Mouse (Mus musculus) lung, postnatal 36 days (tissue): ENCODE measurements around the gene Fam114a2.
A peak's percentile ranks its signal among the peaks of the same experiment; 100 is the strongest.

Experiments used
- DNase-seq: peaks from one replicate; pipeline ENCODE4 v3.0.0; 2022; ENCODE audit warnings: mixed read lengths

Fam114a2 gene

DNA sequence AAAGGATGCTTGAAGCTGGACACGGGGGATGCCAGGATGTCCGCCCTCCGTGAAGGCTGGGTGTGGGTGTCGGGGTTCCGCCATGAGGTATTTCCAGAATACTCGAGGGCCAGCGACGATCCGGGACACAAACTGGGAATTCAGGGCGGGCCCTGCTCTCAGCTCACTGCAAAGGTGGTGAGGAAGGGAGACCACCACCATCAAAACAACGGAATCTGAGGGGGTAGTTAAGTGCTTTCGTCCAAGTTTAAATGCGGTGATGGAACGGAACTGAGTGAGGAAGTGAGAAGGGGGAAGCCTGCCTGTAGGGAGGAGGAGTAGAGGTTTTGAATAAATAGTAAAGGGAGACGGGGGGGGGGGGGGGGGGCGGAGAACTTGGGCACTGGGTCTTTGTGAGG, 333 bp upstream of the Fam114a2 start:
- DNase-seq, result no peak

DNA sequence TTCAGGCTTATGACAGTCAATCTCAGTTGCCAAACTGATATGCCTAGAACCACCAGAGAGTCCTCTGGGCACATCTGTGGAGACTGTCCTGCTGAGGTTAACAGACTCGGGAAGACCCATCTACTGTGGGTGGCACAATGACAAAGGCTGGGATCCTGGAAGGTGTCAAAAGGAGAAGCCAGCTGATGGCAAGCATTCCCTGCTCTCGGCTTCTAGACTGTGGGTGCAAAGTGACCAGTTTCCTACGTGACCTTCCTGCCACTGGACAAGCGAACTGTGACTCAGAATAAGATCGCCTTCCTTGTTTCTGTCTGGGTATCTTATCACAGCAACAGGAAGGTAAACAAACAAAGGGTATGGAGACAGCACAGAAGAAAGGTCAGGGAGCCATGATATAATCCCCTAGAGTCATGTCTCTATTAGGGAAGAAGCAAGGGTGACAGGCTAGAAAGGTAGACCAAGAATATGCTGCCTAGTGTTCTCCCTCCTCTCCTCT, 1.4 kb downstream of the Fam114a2 start:
- peak; percentile 14 for DNase-seq

DNA sequence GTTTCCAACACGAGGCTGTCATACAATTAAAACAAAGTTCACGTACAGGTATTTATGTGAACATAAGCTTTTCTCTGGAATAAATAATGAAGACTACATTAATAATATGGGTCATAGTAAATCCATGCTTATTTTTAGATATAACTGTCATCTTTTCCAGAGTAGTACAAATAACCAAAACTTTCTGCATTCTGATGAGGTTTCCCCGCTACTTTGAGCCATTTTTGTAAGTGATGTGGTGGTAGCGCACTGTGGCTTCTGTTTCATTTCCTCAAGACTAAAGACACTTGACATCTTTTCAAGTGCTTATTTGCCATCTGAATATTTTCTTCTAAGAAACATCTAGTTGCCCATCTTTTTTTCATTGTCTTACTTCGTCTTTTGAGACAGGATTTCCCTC, 3.2 kb downstream of the Fam114a2 start:
- DNase-seq, result no peak

- DNase-seq, result no peak
These were observed 11.5 kb downstream of the Fam114a2 start for GRCm38 (mm10) chr11:57506899-57507298.

DNA sequence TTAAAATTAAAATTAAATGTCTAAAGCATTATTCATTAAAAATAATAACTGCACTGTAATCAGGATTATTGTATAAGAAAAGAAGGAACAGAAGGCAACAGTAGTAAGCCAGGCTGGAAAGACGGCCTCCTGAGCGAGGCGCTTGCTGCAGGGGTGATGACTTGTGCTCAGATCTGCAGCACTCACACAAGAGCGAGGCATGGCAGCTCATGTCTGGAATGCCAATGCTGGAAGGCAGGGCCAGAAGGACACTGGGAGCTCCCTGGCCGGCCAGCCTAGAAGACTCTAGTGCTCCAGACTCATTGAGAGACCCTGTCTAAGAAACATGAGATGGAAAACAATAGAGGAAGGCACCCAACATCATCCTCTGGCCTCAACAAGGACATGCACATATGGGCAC, 15.3 kb downstream of the Fam114a2 start:
- DNase-seq, result no peak

- DNase-seq, result no peak
These were observed 20.2 kb downstream of the Fam114a2 start for GRCm38 (mm10) chr11:57498215-57498614.

DNA sequence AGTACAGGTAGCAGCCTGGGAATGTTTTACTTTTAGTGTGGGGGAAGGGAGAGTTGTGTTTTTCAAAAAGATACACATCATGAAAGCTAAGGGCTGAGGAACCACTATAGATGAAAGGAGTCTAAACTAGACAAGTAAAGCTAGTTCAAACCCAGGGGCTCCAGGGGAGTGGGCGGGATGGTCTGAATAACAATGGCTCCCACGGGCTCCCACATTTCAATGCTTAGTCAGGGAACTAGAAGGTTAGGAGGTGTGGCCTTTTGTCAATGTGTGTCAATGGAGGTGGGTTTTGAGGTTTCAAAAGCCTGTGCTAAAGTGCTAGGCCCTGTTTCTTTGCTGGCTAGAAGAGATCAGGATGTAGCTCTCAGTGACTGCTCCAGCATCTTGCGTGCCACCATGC, 20.7 kb downstream of the Fam114a2 start:
- DNase-seq, result no peak

GRCm38 (mm10) chr11:57496462-57497039, 21.9 kb downstream of the Fam114a2 start:
- no peak for DNase-seq

DNA sequence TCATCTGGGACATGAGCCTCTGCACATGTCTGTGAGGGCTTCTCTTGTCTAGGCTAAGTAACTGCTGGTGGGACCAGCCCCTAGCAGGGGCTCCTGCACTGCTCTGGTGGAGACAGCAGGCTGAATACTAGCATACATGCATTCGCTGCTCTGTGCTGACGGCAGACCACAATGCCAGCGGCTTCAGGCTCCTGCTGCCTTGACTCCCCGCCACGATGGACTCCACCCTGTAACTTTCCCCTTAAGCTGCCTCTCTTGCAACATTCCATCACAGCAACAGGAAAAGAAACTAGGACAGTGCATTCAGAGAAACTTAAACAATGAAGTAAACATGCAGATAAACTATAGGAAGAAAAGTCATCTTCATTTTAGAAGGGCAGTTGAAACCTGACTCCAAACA, 30.0 kb downstream of the Fam114a2 start:
- DNase-seq, result no peak

GRCm38 (mm10) chr11:57478077-57478476, 40.3 kb downstream of the Fam114a2 start:
- no peak for DNase-seq

GRCm38 (mm10) chr11:57475119-57475518, 43.3 kb downstream of the Fam114a2 start:
- peak; percentile 70 for DNase-seq

DNA sequence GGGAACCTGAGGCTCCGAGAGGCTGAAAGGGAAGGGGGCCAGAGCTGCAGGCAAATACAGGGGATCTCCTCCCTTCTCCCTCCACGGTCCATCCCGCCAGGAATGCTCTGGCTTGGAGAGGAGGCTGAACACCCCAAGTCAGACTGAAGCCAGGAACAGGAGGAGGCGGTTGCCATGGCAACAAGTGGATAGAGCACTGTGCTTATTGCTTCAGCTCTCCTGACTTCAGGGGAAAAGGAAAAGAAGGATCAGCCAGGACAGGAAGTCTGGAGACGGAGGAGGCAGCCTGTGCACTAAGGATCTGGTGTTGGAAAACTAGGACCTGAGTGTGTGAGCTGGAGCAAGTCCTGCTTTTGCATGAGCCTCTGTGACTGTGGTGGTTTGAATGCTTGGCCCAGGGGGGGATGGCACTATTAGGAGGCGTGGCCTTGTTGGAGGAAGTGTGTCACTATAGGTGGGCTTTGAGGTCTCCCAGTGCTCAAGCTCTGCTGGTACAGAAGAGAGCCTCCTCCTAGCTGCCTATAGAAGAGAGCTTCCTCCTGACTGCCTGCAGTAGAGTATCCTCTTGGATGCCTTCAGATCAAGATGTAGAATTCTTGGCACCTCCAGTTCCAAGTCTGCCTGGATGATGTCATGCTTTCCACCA, 44.0 kb downstream of the Fam114a2 start:
- no peak for DNase-seq

DNA sequence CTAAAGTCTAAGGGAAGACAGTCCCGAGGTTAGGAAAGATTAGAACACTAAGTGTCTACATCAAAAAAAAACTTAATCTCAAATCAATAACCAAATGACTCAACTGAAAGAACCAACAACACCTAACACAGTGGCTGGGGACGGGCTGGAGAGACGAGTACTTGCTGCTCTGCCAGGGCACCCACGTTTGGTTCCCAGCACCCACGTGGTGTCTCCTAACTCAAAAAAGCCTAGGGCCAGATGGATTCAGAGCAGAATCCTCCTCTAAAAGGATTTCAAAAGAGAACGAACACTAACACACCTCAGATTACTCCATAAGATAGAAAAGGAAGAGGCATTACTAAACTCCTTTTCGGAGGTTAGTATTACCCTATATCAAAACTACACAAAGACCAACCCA, 47.4 kb downstream of the Fam114a2 start:
- no peak for DNase-seq

GRCm38 (mm10) chr11:57470056-57470455, 48.4 kb downstream of the Fam114a2 start:
- no peak for DNase-seq

DNA sequence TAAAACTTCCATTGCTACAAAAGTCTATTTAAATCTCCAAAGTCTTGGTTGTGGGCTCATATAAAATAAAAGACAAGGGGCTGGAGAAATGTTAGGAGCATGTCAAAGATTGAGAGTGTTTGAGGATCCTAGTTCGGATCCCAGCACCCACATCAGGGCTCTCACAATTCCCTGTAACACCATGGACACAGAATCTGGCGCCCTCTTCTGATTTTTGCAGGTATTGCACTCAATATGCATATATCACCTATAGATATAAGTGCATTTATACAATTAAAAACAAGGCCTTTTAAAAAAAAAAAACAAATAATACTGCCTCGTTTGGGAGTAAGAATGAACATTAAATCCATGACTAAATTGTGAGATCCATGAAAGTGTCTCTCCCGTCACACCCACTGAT, 49.7 kb downstream of the Fam114a2 start:
- no peak for DNase-seq

DNA sequence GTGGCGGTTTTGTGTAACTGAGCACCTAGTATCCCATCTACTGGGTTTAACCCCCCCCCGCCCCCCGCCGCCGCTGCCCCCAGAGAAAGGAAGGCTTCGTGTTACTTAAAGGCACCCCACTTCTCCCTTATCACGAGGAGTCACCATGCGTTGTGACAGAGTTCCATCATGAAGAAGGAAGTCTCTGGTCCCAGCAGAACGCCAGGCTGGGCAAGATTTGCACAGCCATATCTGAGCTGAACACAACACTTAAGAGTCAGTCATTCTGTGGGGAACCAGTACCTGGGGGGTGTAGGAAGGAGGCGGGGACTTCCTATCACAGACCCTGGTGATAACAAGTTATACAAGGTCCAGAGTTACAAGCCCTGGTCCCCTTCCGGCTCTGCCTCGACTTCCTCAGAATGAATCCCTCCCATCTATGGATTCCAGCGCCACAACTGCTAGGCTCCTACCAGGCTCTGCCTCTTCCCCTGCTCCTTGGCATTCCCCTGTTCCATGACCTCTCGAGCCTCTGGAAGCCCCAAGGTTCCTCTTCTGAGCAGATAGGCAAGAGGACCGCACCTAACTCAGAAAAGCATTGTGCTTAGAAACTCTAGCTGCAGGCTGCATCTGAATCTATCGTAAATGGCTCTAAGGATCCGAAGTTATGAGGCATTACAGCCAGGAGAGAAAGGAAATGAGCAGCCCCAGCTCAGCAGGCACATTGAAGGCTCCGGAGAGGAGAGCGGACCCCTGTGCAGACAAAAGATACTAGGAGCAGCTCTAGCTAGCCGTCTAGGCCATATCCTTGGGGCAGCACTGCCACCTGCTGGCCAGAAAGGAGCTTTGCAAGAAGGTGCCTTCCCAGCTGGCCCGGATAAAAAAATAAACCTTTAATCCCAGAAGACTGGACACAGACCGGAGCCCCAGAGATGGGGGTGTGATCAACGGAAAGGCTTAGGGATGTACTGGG, 51.0 kb downstream of the Fam114a2 start:
- DNase-seq, result peak; percentile 46

DNA sequence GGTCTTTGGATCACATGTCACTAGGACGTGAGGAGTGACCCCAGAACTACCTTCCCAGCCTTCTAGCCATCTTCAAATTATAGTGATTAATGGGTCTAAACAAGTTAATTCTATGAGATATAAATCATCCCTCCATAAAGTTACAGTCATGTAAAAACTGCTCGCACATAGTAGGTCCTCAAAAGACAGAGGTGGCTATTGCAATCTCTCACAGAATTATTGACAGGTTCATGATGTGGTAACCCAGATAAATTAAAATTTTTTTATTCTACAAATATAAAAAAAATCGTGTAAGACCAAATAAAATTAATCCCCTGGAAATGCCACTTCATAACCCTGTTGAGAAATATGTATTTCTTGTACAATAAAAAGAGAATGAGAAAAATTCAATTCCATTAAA, 52.6 kb downstream of the Fam114a2 start:
- no peak for DNase-seq

- peak; percentile 14 for DNase-seq
These were observed 53.4 kb downstream of the Fam114a2 start for GRCm38 (mm10) chr11:57465025-57465424.

GRCm38 (mm10) chr11:57459759-57460158, 58.7 kb downstream of the Fam114a2 start:
- no peak for DNase-seq

DNA sequence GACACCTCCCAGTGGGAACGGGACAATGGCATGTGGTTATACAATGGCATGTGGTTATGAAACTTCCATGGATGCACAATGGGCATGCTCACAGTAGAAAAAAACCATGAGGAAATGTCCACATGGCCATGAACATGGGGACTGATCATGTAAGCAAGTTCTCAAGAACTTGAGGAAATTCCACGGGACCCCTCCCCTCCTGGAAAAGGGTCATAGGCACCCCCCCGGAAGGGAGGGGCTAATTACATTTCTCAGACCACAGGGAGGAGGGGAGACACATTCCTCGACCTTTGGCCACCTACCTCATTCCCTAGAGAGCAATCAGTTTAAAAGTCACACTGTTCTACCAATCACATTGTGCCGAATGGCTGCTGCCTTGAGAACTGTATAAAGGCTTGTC, 64.0 kb downstream of the Fam114a2 start:
- no peak for DNase-seq

- peak; percentile 66 for DNase-seq
These were observed 73.0 kb downstream of the Fam114a2 start for GRCm38 (mm10) chr11:57445237-57445962.

DNA sequence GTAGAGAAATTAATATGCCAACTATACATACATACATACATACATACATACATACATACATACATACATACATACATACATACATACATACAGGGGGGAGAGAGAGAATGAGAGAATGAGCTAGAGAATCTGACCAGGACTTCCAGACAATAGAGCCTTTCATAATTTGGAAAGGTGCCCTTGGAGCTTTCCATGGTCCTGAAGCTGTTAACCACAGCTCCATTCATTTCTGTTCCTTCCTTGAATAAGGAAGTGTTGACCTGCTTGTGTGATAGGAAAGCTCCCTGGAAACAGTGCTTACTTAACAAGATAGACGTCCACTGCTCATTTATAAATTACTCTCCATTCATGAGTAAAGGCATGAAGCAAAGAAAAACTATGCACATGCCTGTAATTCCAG, 84.3 kb downstream of the Fam114a2 start:
- DNase-seq, result peak; percentile 51
